Mouse (Mus musculus): ENCODE data around the gene Cdh23. TPM values are rescaled to one million over a fixed set of nuclear protein-coding genes. Genes with fewer than 3 reads are reported as not detected.

Cdh23 gene
- polyA plus RNA-seq, 1 experiment = 2.1 TPM

- TF ChIP-seq TCF3 (IDR thresholded peaks at IDR 0.05; ENCODE audit: insufficient read length, low read depth) = no peak
- no peak for TF ChIP-seq MAX (IDR thresholded peaks at IDR 0.05; ENCODE audit: low read depth)
- TF ChIP-seq POLR2AphosphoS2 (IDR thresholded peaks at IDR 0.05; ENCODE audit: insufficient read length, low read depth) = no peak
- no peak for TF ChIP-seq TCF12 (IDR thresholded peaks at IDR 0.05; ENCODE audit: insufficient read depth, poor library complexity, severe bottlenecking)
- no peak for TF ChIP-seq USF1 (IDR thresholded peaks at IDR 0.05; ENCODE audit: low read depth)
- TF ChIP-seq REST (IDR thresholded peaks at IDR 0.05; ENCODE audit: insufficient read depth, insufficient read length) = no peak
- TF ChIP-seq POLR2A (IDR thresholded peaks at IDR 0.05; ENCODE audit: insufficient read length, low read depth) = no peak
- no peak for TF ChIP-seq E2F4 (IDR thresholded peaks at IDR 0.05; ENCODE audit: insufficient read depth)
- no peak for TF ChIP-seq MYOD1 (IDR thresholded peaks at IDR 0.05; ENCODE audit: control insufficient read depth in 1 of 3, insufficient read length in 2 of 3, low read depth in 2 of 3)
Measured at GRCm38 (mm10) chr10:60625511-60625910, 70.8 kb downstream of the Cdh23 start.

DNA sequence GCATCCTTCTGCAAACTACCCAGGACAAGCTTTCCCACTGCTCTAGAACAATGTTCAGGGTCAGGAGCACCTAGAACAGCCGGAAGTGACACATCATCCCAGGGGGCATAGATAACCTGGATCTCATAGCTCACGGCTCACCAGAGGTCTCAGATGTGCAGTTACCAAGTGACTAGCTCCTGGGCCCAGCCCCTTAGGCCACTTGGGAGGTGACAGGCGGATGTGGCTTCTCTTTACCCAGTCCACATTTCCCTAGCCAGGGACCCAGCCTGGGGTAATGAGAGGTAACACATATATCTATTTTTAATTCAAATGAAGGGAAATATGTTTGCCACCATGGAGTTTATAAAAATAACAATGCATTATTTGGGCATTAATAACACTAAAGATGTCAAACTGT, 71.3 kb downstream of the Cdh23 start:
- H3K4me2 ChIP-seq (ENCODE audit: low read depth) = no peak overlapping the region
- peaks cover 15% of the 10 kb centered on the region for H3K27me3 ChIP-seq (ENCODE audit: control insufficient read depth, insufficient read depth, insufficient read length)
- H3K79me2 ChIP-seq (ENCODE audit: control insufficient read depth, insufficient read depth) = no peaks in the 10 kb centered on the region
- H3K4me3 ChIP-seq = no peak overlapping the region
- no peak overlapping the region for H3ac ChIP-seq (ENCODE audit: control insufficient read depth, insufficient read length)
- no peaks in the 10 kb centered on the region for H3K36me3 ChIP-seq (ENCODE audit: control insufficient read depth, insufficient read depth)
- no peak for TF ChIP-seq MYOD1 (IDR thresholded peaks at IDR 0.05; ENCODE audit: control insufficient read depth in 1 of 3, insufficient read length in 2 of 3, low read depth in 2 of 3)
- no peak for TF ChIP-seq USF1 (IDR thresholded peaks at IDR 0.05; ENCODE audit: low read depth)
- TF ChIP-seq POLR2A (IDR thresholded peaks at IDR 0.05; ENCODE audit: insufficient read length, low read depth) = no peak
- TF ChIP-seq SRF (IDR thresholded peaks at IDR 0.05; ENCODE audit: control insufficient read depth, insufficient read length, low read depth) = no peak
- TF ChIP-seq REST (IDR thresholded peaks at IDR 0.05; ENCODE audit: insufficient read depth, insufficient read length) = no peak
- TF ChIP-seq TCF12 (IDR thresholded peaks at IDR 0.05; ENCODE audit: insufficient read depth, poor library complexity, severe bottlenecking) = no peak
- TF ChIP-seq TCF3 (IDR thresholded peaks at IDR 0.05; ENCODE audit: insufficient read length, low read depth) = no peak
- no peak for TF ChIP-seq MAX (IDR thresholded peaks at IDR 0.05; ENCODE audit: low read depth)
- no peak for TF ChIP-seq POLR2AphosphoS2 (IDR thresholded peaks at IDR 0.05; ENCODE audit: insufficient read length, low read depth)
- no peak for TF ChIP-seq MYOG (IDR thresholded peaks at IDR 0.05; ENCODE audit: control insufficient read depth in 1 of 3, insufficient read depth in 1 of 3, insufficient read length in 2 of 3, low read depth in 2 of 3)
- TF ChIP-seq E2F4 (IDR thresholded peaks at IDR 0.05; ENCODE audit: insufficient read depth) = no peak
- TF ChIP-seq CEBPB (IDR thresholded peaks at IDR 0.05; ENCODE audit: insufficient read depth, poor library complexity, severe bottlenecking) = no peak

More at GRCm38 (mm10) chr10:60625511-60625910, 70.8 kb downstream of the Cdh23 start:
- Histone ChIP-seq H3K36me3 (ENCODE audit: control insufficient read depth, insufficient read depth) (no peaks in the 10 kb centered on the region), H3K27me3 (ENCODE audit: control insufficient read depth, insufficient read depth, insufficient read length) (peaks cover 9% of the 10 kb centered on the region), H3K4me2 (ENCODE audit: low read depth) (no peak overlapping the region), H3ac (ENCODE audit: control insufficient read depth, insufficient read length) (no peak overlapping the region), H3K4me3 (no peak overlapping the region), H3K79me2 (ENCODE audit: control insufficient read depth, insufficient read depth) (no peaks in the 10 kb centered on the region)

GRCm38 (mm10) chr10:60624217-60624708, 72.0 kb downstream of the Cdh23 start:
- Histone ChIP-seq H3K4me2 (ENCODE audit: low read depth) (no peak overlapping the region), H3K27me3 (ENCODE audit: control insufficient read depth, insufficient read depth, insufficient read length) (peaks cover 19% of the 10 kb centered on the region), H3K79me2 (ENCODE audit: control insufficient read depth, insufficient read depth) (no peaks in the 10 kb centered on the region), H3ac (ENCODE audit: control insufficient read depth, insufficient read length) (no peak overlapping the region), H3K4me3 (no peak overlapping the region), H3K36me3 (ENCODE audit: control insufficient read depth, insufficient read depth) (no peaks in the 10 kb centered on the region)
- TF ChIP-seq MYOG (IDR thresholded peaks at IDR 0.05; ENCODE audit: control insufficient read depth in 1 of 3, insufficient read depth in 1 of 3, insufficient read length in 2 of 3, low read depth in 2 of 3) (no peak), MAX (IDR thresholded peaks at IDR 0.05; ENCODE audit: low read depth) (no peak), E2F4 (IDR thresholded peaks at IDR 0.05; ENCODE audit: insufficient read depth) (no peak), POLR2A (IDR thresholded peaks at IDR 0.05; ENCODE audit: insufficient read length, low read depth) (no peak), POLR2AphosphoS2 (IDR thresholded peaks at IDR 0.05; ENCODE audit: insufficient read length, low read depth) (no peak), CEBPB (IDR thresholded peaks at IDR 0.05; ENCODE audit: insufficient read depth, poor library complexity, severe bottlenecking) (no peak), TCF12 (IDR thresholded peaks at IDR 0.05; ENCODE audit: insufficient read depth, poor library complexity, severe bottlenecking) (no peak), USF1 (IDR thresholded peaks at IDR 0.05; ENCODE audit: low read depth) (no peak), TCF3 (IDR thresholded peaks at IDR 0.05; ENCODE audit: insufficient read length, low read depth) (no peak), MYOD1 (IDR thresholded peaks at IDR 0.05; ENCODE audit: control insufficient read depth in 1 of 3, insufficient read length in 2 of 3, low read depth in 2 of 3) (no peak), REST (IDR thresholded peaks at IDR 0.05; ENCODE audit: insufficient read depth, insufficient read length) (no peak), SRF (IDR thresholded peaks at IDR 0.05; ENCODE audit: control insufficient read depth, insufficient read length, low read depth) (no peak)

GRCm38 (mm10) chr10:60622836-60623235, 73.5 kb downstream of the Cdh23 start:
- Histone ChIP-seq H3K27me3 (ENCODE audit: control insufficient read depth, insufficient read depth, insufficient read length) (peaks cover 29% of the 10 kb centered on the region), H3K4me3 (no peak overlapping the region), H3K4me2 (ENCODE audit: low read depth) (no peak overlapping the region), H3K36me3 (ENCODE audit: control insufficient read depth, insufficient read depth) (no peaks in the 10 kb centered on the region), H3ac (ENCODE audit: control insufficient read depth, insufficient read length) (no peak overlapping the region), H3K79me2 (ENCODE audit: control insufficient read depth, insufficient read depth) (no peaks in the 10 kb centered on the region)
- TF ChIP-seq POLR2A (IDR thresholded peaks at IDR 0.05; ENCODE audit: insufficient read length, low read depth) = no peak
- no peak for TF ChIP-seq SRF (IDR thresholded peaks at IDR 0.05; ENCODE audit: control insufficient read depth, insufficient read length, low read depth)
- no peak for TF ChIP-seq TCF12 (IDR thresholded peaks at IDR 0.05; ENCODE audit: insufficient read depth, poor library complexity, severe bottlenecking)
- no peak for TF ChIP-seq USF1 (IDR thresholded peaks at IDR 0.05; ENCODE audit: low read depth)
- no peak for TF ChIP-seq MAX (IDR thresholded peaks at IDR 0.05; ENCODE audit: low read depth)
- TF ChIP-seq CEBPB (IDR thresholded peaks at IDR 0.05; ENCODE audit: insufficient read depth, poor library complexity, severe bottlenecking) = no peak
- no peak for TF ChIP-seq MYOG (IDR thresholded peaks at IDR 0.05; ENCODE audit: control insufficient read depth in 1 of 3, insufficient read depth in 1 of 3, insufficient read length in 2 of 3, low read depth in 2 of 3)
- TF ChIP-seq E2F4 (IDR thresholded peaks at IDR 0.05; ENCODE audit: insufficient read depth) = no peak
- TF ChIP-seq TCF3 (IDR thresholded peaks at IDR 0.05; ENCODE audit: insufficient read length, low read depth) = no peak
- TF ChIP-seq MYOD1 (IDR thresholded peaks at IDR 0.05; ENCODE audit: control insufficient read depth in 1 of 3, insufficient read length in 2 of 3, low read depth in 2 of 3) = no peak
- TF ChIP-seq POLR2AphosphoS2 (IDR thresholded peaks at IDR 0.05; ENCODE audit: insufficient read length, low read depth) = no peak
- no peak for TF ChIP-seq REST (IDR thresholded peaks at IDR 0.05; ENCODE audit: insufficient read depth, insufficient read length)

All from myocyte (in vitro differentiated cells).